ENCODE assay signal across 9 mouse cellular contexts in the genomic region with DNA sequence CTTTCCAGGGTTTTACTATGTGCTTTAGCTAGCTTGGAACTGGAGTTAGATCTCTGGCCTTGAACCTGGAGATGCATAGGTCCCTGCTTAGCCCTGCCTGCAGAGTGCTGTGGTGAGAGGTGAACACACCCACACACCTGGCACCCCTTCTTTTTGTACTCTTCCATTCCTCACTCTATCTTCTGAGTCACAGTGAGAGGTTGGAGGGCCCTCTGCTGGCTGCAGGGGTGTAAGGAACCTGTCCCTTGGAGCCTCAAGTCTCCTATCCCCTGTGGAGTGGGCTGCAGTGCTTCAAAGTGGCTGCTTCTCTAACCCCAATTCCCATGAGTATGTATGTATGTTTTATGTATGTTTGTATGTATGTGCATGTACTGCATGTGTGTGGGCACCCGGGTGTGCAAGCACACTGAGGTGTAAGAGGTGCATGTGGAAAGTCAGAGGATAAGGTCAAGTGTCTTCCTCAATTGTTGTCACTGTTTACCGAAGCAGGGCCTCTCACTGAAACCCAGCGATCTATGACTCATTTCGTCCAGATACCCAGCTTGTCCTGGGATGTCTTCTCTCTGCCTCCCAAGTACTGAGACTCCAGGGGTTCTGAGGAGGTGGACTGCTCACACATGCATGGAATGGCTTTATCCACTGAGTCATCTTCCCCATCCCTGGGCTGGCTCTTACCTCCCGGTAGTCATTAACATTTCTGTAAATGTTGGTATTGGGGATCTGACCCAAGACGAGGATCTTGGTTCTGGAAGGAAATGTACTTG. TPM values are rescaled to one million over a fixed set of nuclear protein-coding genes. Genes with fewer than 3 reads are reported as not detected.
DNase-seq lines count a peak whose midpoint lies in the region; ATAC-seq and TF ChIP-seq lines count a peak whose summit lies in the region.
"Had no signal": no experiment of that assay in that cellular context is flagged by ENCODE, and none has a peak within 500 bp of the region (broad histone marks: within the 10 kb centered on the region; RNA-seq: fewer than 3 reads in every experiment).

No protein-coding gene starts in this region.

- DNase-seq in heart, adult 2 months: peak in 1 of 2 experiments; percentile 13
- no peak for DNase-seq in heart, postnatal 25 days (ENCODE audit: low spot score)
- peak; percentile 49 to 53 for DNase-seq in B cell, adult 2 months
- DNase-seq in adrenal gland, adult 2 months: peak; percentile 40
- DNase-seq in left cerebral cortex, adult 2 months (ENCODE audit: extremely low spot score in 1 of 2, low spot score in 2 of 2): peak; percentile 59 to 67
- peak; percentile 65 for DNase-seq in retina, embryonic 14.5 days (ENCODE audit: low spot score)
- peak; percentile 88 for DNase-seq in thymus, postnatal 4 days

- no peak overlapping the region for H3K27ac ChIP-seq in heart, adult 2 months
- no peak overlapping the region for H3K27ac ChIP-seq in left cerebral cortex, adult 2 months
- H3K27ac ChIP-seq: liver, embryonic 15.5 days had no signal

- no peaks in the 10 kb centered on the region for H3K79me2 ChIP-seq in heart, adult 2 months (replicated peaks; ENCODE audit: control insufficient read depth, insufficient read depth, low read length)

- no peaks in the 10 kb centered on the region for H3K4me1 ChIP-seq in heart, adult 2 months (ENCODE audit: control insufficient read depth, insufficient read depth, low read length)
- H3K4me1 ChIP-seq: liver, embryonic 15.5 days had no signal

- no peak overlapping the region for H3K4me3 ChIP-seq in heart, adult 2 months
- H3K4me3 ChIP-seq in left cerebral cortex, adult 2 months: no peak overlapping the region
- H3K4me3 ChIP-seq: liver, embryonic 15.5 days had no signal

- 38% methylated on average over 6 of the region's 6 CpGs for WGBS in heart, adult 2 months

- no peak for TF ChIP-seq POLR2A in heart, adult 2 months (IDR thresholded peaks at IDR 0.05; ENCODE audit: insufficient read depth, low read depth, low read length)

- peak; percentile 65 for TF ChIP-seq CTCF in heart, adult 2 months (IDR thresholded peaks at IDR 0.05)
- TF ChIP-seq CTCF in left cerebral cortex, adult 2 months (IDR thresholded peaks at IDR 0.05): peak; percentile 82

- no peaks in the 10 kb centered on the region for H3K27me3 ChIP-seq in heart, adult 2 months (ENCODE audit: control insufficient read depth, insufficient read depth, low read length)
- H3K27me3 ChIP-seq: liver, embryonic 15.5 days had no signal

- intact Hi-C loops in heart, adult 2 months (cut with DNase I): loop anchor here (5.0 kb wide), 1 partner anchor 101 kb away; the partner anchor contains the start of gene Clpsl2
- intact Hi-C loops in heart, postnatal 25 days (cut with DNase I): no loop called here
- intact Hi-C loops in left cerebral cortex, adult 2 months (cut with DNase I): loop anchor here (1.0 kb wide), 1 partner anchor 55 kb away; no protein-coding TSS in a partner anchor

- H3K9ac ChIP-seq in heart, adult 2 months (ENCODE audit: low read depth, low read length): no peak overlapping the region
- H3K9ac ChIP-seq: liver, embryonic 15.5 days had no signal

- TF ChIP-seq EP300 in heart, adult 2 months (IDR thresholded peaks at IDR 0.05; ENCODE audit: insufficient read depth, low read depth, low read length): no peak

- ATAC-seq in erythroid progenitor cell, adult 5-6 weeks (replicated peaks; ENCODE audit: low FRiP score, poor library complexity, severe bottlenecking): 0 out of 2 replicates have a peak, but pooled peaks have one; percentile 34

- no peaks in the 10 kb centered on the region for H3K36me3 ChIP-seq in heart, adult 2 months (ENCODE audit: control insufficient read depth, insufficient read depth, low read length)
- H3K36me3 ChIP-seq: liver, embryonic 15.5 days had no signal

RNA-seq across cellular contexts. Expression of gene Srpk1, which starts 26.3 kb away (rescaled TPM):
- total RNA-seq in heart, adult 2 months (2021): 10 to 100 TPM; 32.1 to 32.6 TPM
- polyA plus RNA-seq in heart, adult 2 months (2012; rRNA removed): 11.9 and 19.6 TPM in 2 replicates
- 10 to 100 TPM; 32.6 to 35.5 TPM for total RNA-seq in heart, postnatal 25 days (2021)
- 10 to 100 TPM; 60.1 to 60.6 TPM for total RNA-seq in adrenal gland, adult 2 months (2021)
- 11.3 and 12.0 TPM in 2 replicates for polyA plus RNA-seq in adrenal gland, adult 2 months (2012; rRNA removed)
- total RNA-seq in erythroid progenitor cell, adult 5-6 weeks (2015; ENCODE audit: low replicate concordance): 14.7 and 15.1 TPM in 2 replicates
- 23.9 and 36.2 TPM in 2 replicates for total RNA-seq in erythroid progenitor cell, adult 5-6 weeks (2017; ENCODE audit: low replicate concordance)
- 100 to 1,000 TPM; 106 to 108 TPM for total RNA-seq in left cerebral cortex, adult 2 months (2021)

RNA-seq across cellular contexts. Expression of gene Slc26a8, which starts 41.2 kb away (rescaled TPM):
- total RNA-seq in heart, adult 2 months (2021): under 1 TPM; 0.26 to 0.70 TPM
- 0.73 and 1.3 TPM in 2 replicates for polyA plus RNA-seq in heart, adult 2 months (2012; rRNA removed)
- under 1 TPM; 0.16 to 0.78 TPM for total RNA-seq in heart, postnatal 25 days (2021)
- total RNA-seq in adrenal gland, adult 2 months (2021): 1 to 10 TPM; 1.2 to 1.3 TPM
- 1.1 TPM in 2 replicates for polyA plus RNA-seq in adrenal gland, adult 2 months (2012; rRNA removed)
- 5.0 TPM in 1 of 2 replicates, not detected in the other for total RNA-seq in erythroid progenitor cell, adult 5-6 weeks (2015; ENCODE audit: low replicate concordance)
- 1.3 and 3.9 TPM in 2 replicates for total RNA-seq in erythroid progenitor cell, adult 5-6 weeks (2017; ENCODE audit: low replicate concordance)
- total RNA-seq in left cerebral cortex, adult 2 months (2021): 1 to 10 TPM; 7.4 to 7.7 TPM

RNA-seq across cellular contexts. Expression of gene Mapk14, which starts 42.3 kb away (rescaled TPM):
- 10 to 100 TPM; 50.1 to 52.8 TPM for total RNA-seq in heart, adult 2 months (2021)
- polyA plus RNA-seq in heart, adult 2 months (2012; rRNA removed): 51.3 and 95.3 TPM in 2 replicates
- total RNA-seq in heart, postnatal 25 days (2021): 10 to 100 TPM; 55.0 to 55.8 TPM
- 10 to 100 TPM; 74.4 to 85.2 TPM for total RNA-seq in adrenal gland, adult 2 months (2021)
- 52.9 and 65.3 TPM in 2 replicates for polyA plus RNA-seq in adrenal gland, adult 2 months (2012; rRNA removed)
- 53.7 and 58.7 TPM in 2 replicates for total RNA-seq in erythroid progenitor cell, adult 5-6 weeks (2015; ENCODE audit: low replicate concordance)
- total RNA-seq in erythroid progenitor cell, adult 5-6 weeks (2017; ENCODE audit: low replicate concordance): 63.1 and 64.9 TPM in 2 replicates
- 10 to 100 TPM; 86.2 to 88.2 TPM for total RNA-seq in left cerebral cortex, adult 2 months (2021)
